Mouse (Mus musculus): Measurements from ENCODE around the gene Dnah14. TPM values are rescaled to one million over a fixed set of nuclear protein-coding genes. Genes with fewer than 3 reads are reported as not detected.
"Not testable (repeated sequence)": the region's sequence is repeated elsewhere in the genome, so short reads cannot be mapped to it uniquely, and the experiment has no call there.

Dnah14 gene
- polyA plus RNA-seq, 1 experiment from 2014 or later = 0.94 TPM

GRCm38 (mm10) chr1:181733517-181733916, 157.2 kb downstream of the Dnah14 start:
- no peak overlapping the region for H3K4me2 ChIP-seq (ENCODE audit: low read depth, low read length)
- H3K9ac ChIP-seq (replicated peaks; ENCODE audit: low read depth, low read length) = no peak overlapping the region
- no peaks in the 10 kb centered on the region for H3K4me1 ChIP-seq (ENCODE audit: control insufficient read depth, insufficient read depth, low read length)
- H3K27me3 ChIP-seq (ENCODE audit: control insufficient read depth, insufficient read depth, low read length) = no peaks in the 10 kb centered on the region
- H3K36me3 ChIP-seq (ENCODE audit: control insufficient read depth, insufficient read depth, low read length) = no peaks in the 10 kb centered on the region
- no peak overlapping the region for H3K4me3 ChIP-seq (ENCODE audit: low read depth, low read length)
- 78% methylated on average over 5 of the region's 5 CpGs for WGBS
- no peak for ATAC-seq (ENCODE audit: low read depth)
- no peak overlapping the region for H3K27ac ChIP-seq (ENCODE audit: low read depth, low read length)
- no peaks in the 10 kb centered on the region for H3K9me3 ChIP-seq (ENCODE audit: control insufficient read depth, low read length)

- H3K4me1 ChIP-seq (ENCODE audit: control insufficient read depth, insufficient read depth, low read length) = no peaks in the 10 kb centered on the region
- no peaks in the 10 kb centered on the region for H3K27me3 ChIP-seq (ENCODE audit: control insufficient read depth, insufficient read depth, low read length)
- H3K27ac ChIP-seq (ENCODE audit: low read depth, low read length) = no peak overlapping the region
- H3K4me2 ChIP-seq (ENCODE audit: low read depth, low read length) = no peak overlapping the region
- H3K4me3 ChIP-seq (ENCODE audit: low read depth, low read length) = no peak overlapping the region
- 37% methylated on average over 5 of the region's 5 CpGs for WGBS
- no peak for ATAC-seq (ENCODE audit: low read depth)
- no peaks in the 10 kb centered on the region for H3K9me3 ChIP-seq (ENCODE audit: control insufficient read depth, low read length)
- H3K36me3 ChIP-seq (ENCODE audit: control insufficient read depth, insufficient read depth, low read length) = no peaks in the 10 kb centered on the region
- H3K9ac ChIP-seq (replicated peaks; ENCODE audit: low read depth, low read length) = no peak overlapping the region
These were observed 163.9 kb downstream of the Dnah14 start for GRCm38 (mm10) chr1:181740259-181740658.

- Histone ChIP-seq H3K4me1 (ENCODE audit: control insufficient read depth, insufficient read depth, low read length) (no peaks in the 10 kb centered on the region), H3K9ac (replicated peaks; ENCODE audit: low read depth, low read length) (no peak overlapping the region), H3K36me3 (ENCODE audit: control insufficient read depth, insufficient read depth, low read length) (no peaks in the 10 kb centered on the region), H3K27me3 (ENCODE audit: control insufficient read depth, insufficient read depth, low read length) (no peaks in the 10 kb centered on the region), H3K27ac (ENCODE audit: low read depth, low read length) (no peak overlapping the region), H3K4me2 (ENCODE audit: low read depth, low read length) (no peak overlapping the region), H3K9me3 (ENCODE audit: control insufficient read depth, low read length) (no peaks in the 10 kb centered on the region), H3K4me3 (ENCODE audit: low read depth, low read length) (no peak overlapping the region)
- ATAC-seq (ENCODE audit: low read depth) = peak; percentile 24; the same call in 1 of the 2 replicates
- WGBS = 44% methylated on average over 4 of the region's 4 CpGs
These were observed 166.0 kb downstream of the Dnah14 start for GRCm38 (mm10) chr1:181742251-181742885.

GRCm38 (mm10) chr1:181769392-181769791, 193.0 kb downstream of the Dnah14 start:
- Histone ChIP-seq H3K36me3 (ENCODE audit: control insufficient read depth, insufficient read depth, low read length) (no peaks in the 10 kb centered on the region), H3K4me2 (ENCODE audit: low read depth, low read length) (no peak overlapping the region), H3K4me1 (ENCODE audit: control insufficient read depth, insufficient read depth, low read length) (no peaks in the 10 kb centered on the region), H3K27me3 (ENCODE audit: control insufficient read depth, insufficient read depth, low read length) (no peaks in the 10 kb centered on the region), H3K27ac (ENCODE audit: low read depth, low read length) (no peak overlapping the region), H3K9me3 (ENCODE audit: control insufficient read depth, low read length) (no peaks in the 10 kb centered on the region), H3K4me3 (ENCODE audit: low read depth, low read length) (no peak overlapping the region), H3K9ac (replicated peaks; ENCODE audit: low read depth, low read length) (no peak overlapping the region)
- 64% methylated on average over 14 of the region's 14 CpGs for WGBS
- ATAC-seq (ENCODE audit: low read depth) = no peak

GRCm38 (mm10) chr1:181771871-181772270, 195.5 kb downstream of the Dnah14 start:
- WGBS = 92% methylated on average over 3 of the region's 3 CpGs
- Histone ChIP-seq H3K4me3 (ENCODE audit: low read depth, low read length) (no peak overlapping the region), H3K4me2 (ENCODE audit: low read depth, low read length) (no peak overlapping the region), H3K27ac (ENCODE audit: low read depth, low read length) (no peak overlapping the region), H3K27me3 (ENCODE audit: control insufficient read depth, insufficient read depth, low read length) (no peaks in the 10 kb centered on the region), H3K9me3 (ENCODE audit: control insufficient read depth, low read length) (no peaks in the 10 kb centered on the region), H3K9ac (replicated peaks; ENCODE audit: low read depth, low read length) (no peak overlapping the region), H3K4me1 (ENCODE audit: control insufficient read depth, insufficient read depth, low read length) (no peaks in the 10 kb centered on the region), H3K36me3 (ENCODE audit: control insufficient read depth, insufficient read depth, low read length) (no peaks in the 10 kb centered on the region)
- ATAC-seq (ENCODE audit: low read depth) = no peak

GRCm38 (mm10) chr1:181776541-181776940, 200.2 kb downstream of the Dnah14 start:
- 43% methylated on average over 1 of the region's 1 CpGs for WGBS

GRCm38 (mm10) chr1:181782600-181782999, 206.2 kb downstream of the Dnah14 start:
- H3K27ac ChIP-seq (ENCODE audit: low read depth, low read length); H3K36me3 ChIP-seq (ENCODE audit: control insufficient read depth, insufficient read depth, low read length); ATAC-seq (ENCODE audit: low read depth); H3K27me3 ChIP-seq (ENCODE audit: control insufficient read depth, insufficient read depth, low read length); H3K4me1 ChIP-seq (ENCODE audit: control insufficient read depth, insufficient read depth, low read length); H3K4me2 ChIP-seq (ENCODE audit: low read depth, low read length); H3K4me3 ChIP-seq (ENCODE audit: low read depth, low read length); H3K9me3 ChIP-seq (ENCODE audit: control insufficient read depth, low read length); H3K9ac ChIP-seq (replicated peaks; ENCODE audit: low read depth, low read length): not testable (repeated sequence)
- 96% methylated on average over 10 of the region's 11 CpGs for WGBS

More at GRCm38 (mm10) chr1:181776541-181776940, 200.2 kb downstream of the Dnah14 start:
- no peak for ATAC-seq (ENCODE audit: low read depth)
- H3K9ac ChIP-seq (replicated peaks; ENCODE audit: low read depth, low read length) = no peak overlapping the region
- no peaks in the 10 kb centered on the region for H3K36me3 ChIP-seq (ENCODE audit: control insufficient read depth, insufficient read depth, low read length)
- no peaks in the 10 kb centered on the region for H3K27me3 ChIP-seq (ENCODE audit: control insufficient read depth, insufficient read depth, low read length)
- H3K4me1 ChIP-seq (ENCODE audit: control insufficient read depth, insufficient read depth, low read length) = no peaks in the 10 kb centered on the region
- H3K9me3 ChIP-seq (ENCODE audit: control insufficient read depth, low read length) = no peaks in the 10 kb centered on the region
- no peak overlapping the region for H3K4me3 ChIP-seq (ENCODE audit: low read depth, low read length)
- H3K4me2 ChIP-seq (ENCODE audit: low read depth, low read length) = no peak overlapping the region
- H3K27ac ChIP-seq (ENCODE audit: low read depth, low read length) = no peak overlapping the region

GRCm38 (mm10) chr1:181789952-181790351, 213.6 kb downstream of the Dnah14 start:
- Histone ChIP-seq H3K27me3 (ENCODE audit: control insufficient read depth, insufficient read depth, low read length) (no peaks in the 10 kb centered on the region), H3K4me2 (ENCODE audit: low read depth, low read length) (no peak overlapping the region), H3K27ac (ENCODE audit: low read depth, low read length) (no peak overlapping the region), H3K9ac (replicated peaks; ENCODE audit: low read depth, low read length) (no peak overlapping the region), H3K36me3 (ENCODE audit: control insufficient read depth, insufficient read depth, low read length) (no peaks in the 10 kb centered on the region), H3K4me1 (ENCODE audit: control insufficient read depth, insufficient read depth, low read length) (no peaks in the 10 kb centered on the region), H3K4me3 (ENCODE audit: low read depth, low read length) (no peak overlapping the region), H3K9me3 (ENCODE audit: control insufficient read depth, low read length) (no peaks in the 10 kb centered on the region)
- 61% methylated on average over 6 of the region's 6 CpGs for WGBS
- ATAC-seq (ENCODE audit: low read depth) = no peak

GRCm38 (mm10) chr1:181793541-181793940, 217.2 kb downstream of the Dnah14 start:
- no peak overlapping the region for H3K27ac ChIP-seq (ENCODE audit: low read depth, low read length)
- no peaks in the 10 kb centered on the region for H3K36me3 ChIP-seq (ENCODE audit: control insufficient read depth, insufficient read depth, low read length)
- no peak overlapping the region for H3K9ac ChIP-seq (replicated peaks; ENCODE audit: low read depth, low read length)
- 37% methylated on average over 2 of the region's 2 CpGs for WGBS
- no peaks in the 10 kb centered on the region for H3K9me3 ChIP-seq (ENCODE audit: control insufficient read depth, low read length)
- no peaks in the 10 kb centered on the region for H3K4me1 ChIP-seq (ENCODE audit: control insufficient read depth, insufficient read depth, low read length)
- H3K4me3 ChIP-seq (ENCODE audit: low read depth, low read length) = no peak overlapping the region
- no peaks in the 10 kb centered on the region for H3K27me3 ChIP-seq (ENCODE audit: control insufficient read depth, insufficient read depth, low read length)
- no peak for ATAC-seq (ENCODE audit: low read depth)
- H3K4me2 ChIP-seq (ENCODE audit: low read depth, low read length) = no peak overlapping the region

Data from neural tube, embryonic 14.5 days (tissue).